Mouse (Mus musculus) embryonic fibroblast, embryonic 13.5 days (primary cell): ENCODE results near the gene Ptprj.

Experiments
- CTCF ChIP-seq: IDR thresholded peaks from 2 replicates; pipeline ENCODE4 v1.5.1; 2011; ENCODE audit warnings: mild to moderate bottlenecking, control low read depth, low read length, moderate library complexity, borderline replicate concordance; ENCODE audit not compliant: insufficient read depth
- POLR2A ChIP-seq: IDR thresholded peaks from 2 replicates; pipeline ENCODE4 v1.6.1; 2011; ENCODE audit warnings: low read depth, mild to moderate bottlenecking, control low read depth, low read length, moderate library complexity

DNA sequence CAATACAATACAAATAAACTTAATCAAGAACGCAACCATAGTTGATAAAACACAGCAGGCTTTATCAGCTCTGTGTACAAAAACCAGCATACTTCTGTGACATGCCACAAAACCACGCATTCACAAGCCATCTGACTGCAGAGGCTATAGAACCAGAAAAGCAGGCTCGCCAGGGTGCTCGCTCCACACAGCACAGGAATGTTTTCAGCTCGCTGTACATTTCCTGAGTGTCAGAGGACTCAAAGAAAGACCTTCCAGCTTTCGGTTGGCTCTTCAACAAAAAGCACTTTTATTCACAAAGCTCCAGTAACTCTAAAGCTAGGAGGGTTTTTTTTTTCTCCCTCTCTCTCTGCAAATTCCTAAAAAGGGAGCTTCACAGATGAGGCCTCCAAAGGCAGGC is 53.9 kb downstream of the Ptprj start:
- no peak for TF ChIP-seq CTCF
- TF ChIP-seq POLR2A, result no peak
